Mouse (Mus musculus): ENCODE data around the gene Cpa2.

DNA sequence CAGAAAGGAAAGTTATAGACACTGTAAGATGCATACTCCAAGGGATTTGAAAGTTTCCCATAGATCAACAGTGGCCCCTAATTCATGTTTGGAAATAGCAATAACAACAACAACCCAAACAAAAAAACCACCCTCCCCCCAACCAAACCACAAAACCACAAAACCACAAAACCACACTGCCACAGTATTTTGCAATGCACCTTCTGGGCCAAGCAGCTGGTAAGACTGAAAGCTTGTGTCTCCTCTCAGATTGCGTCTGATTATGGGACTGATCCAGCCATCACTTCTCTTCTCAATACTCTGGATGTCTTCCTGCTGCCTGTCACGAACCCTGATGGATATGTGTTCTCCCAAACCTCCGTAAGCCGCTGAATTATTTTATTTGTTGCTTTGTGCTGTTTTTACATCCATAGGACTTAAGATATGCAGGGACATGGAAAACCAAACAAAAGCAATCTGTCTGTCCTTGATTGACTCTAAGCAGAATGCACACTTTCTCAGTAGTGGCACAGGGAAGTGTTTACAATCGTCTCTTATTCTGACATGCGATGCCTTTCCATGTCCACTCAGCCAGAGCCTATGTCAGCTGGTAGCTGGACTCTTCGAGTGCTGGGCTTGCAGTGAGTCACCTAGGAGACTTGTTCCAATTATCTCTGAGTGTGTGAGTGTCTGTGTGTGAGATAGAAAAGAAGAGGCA is 9.3 kb downstream of the Cpa2 start:
- TF ChIP-seq POLR2A (IDR thresholded peaks at IDR 0.05; ENCODE audit: low read depth, low read length) = no peak
- no peak for TF ChIP-seq CTCF (conservative IDR thresholded peaks at IDR 0.05; ENCODE audit: insufficient read depth, insufficient read length, low read depth, low read length)
